Mouse (Mus musculus) stomach, embryonic 16.5 days (tissue): ENCODE data around the gene Fzr1. TPM values are rescaled to one million over a fixed set of nuclear protein-coding genes. Genes with fewer than 3 reads are reported as not detected.

Experiments
- ATAC-seq: fragments of 200-750 bp; cut with Nextera tagmentation; 2 replicates; pipeline ENCODE4 v1.8.0; 2017; ENCODE audit warnings: moderate number of reproducible peaks, moderate TSS enrichment; ENCODE audit not compliant: insufficient read depth, low FRiP score
- H3K27ac ChIP-seq: fragments of 300-500 bp; sonication (generic); 2 replicates; pipeline ENCODE4 v1.5.1; 2014; ENCODE audit warnings: low read length
- H3K27me3 ChIP-seq: fragments of 300-500 bp; sonication (generic); 2 replicates; pipeline ENCODE4 v1.6.1; 2014; ENCODE audit warnings: low read length, control low read depth, mixed read lengths; ENCODE audit not compliant: control insufficient read depth, insufficient read depth
- H3K36me3 ChIP-seq: fragments of 300-500 bp; sonication (generic); 2 replicates; pipeline ENCODE4 v1.6.1; 2014; ENCODE audit warnings: low read length; ENCODE audit not compliant: control insufficient read depth, insufficient read depth
- H3K4me1 ChIP-seq: fragments of 300-500 bp; sonication (generic); 2 replicates; pipeline ENCODE4 v1.6.1; 2014; ENCODE audit warnings: low read length, control low read depth, mixed read lengths; ENCODE audit not compliant: control insufficient read depth, insufficient read depth
- H3K4me2 ChIP-seq: fragments of 300-500 bp; sonication (generic); 2 replicates; pipeline ENCODE4 v1.6.1; 2014; ENCODE audit warnings: low read depth, low read length, mixed read lengths
- H3K4me3 ChIP-seq: fragments of 300-500 bp; sonication (generic); replicated peaks from 2 replicates; pipeline ENCODE4 v1.5.1; 2014; ENCODE audit warnings: mild to moderate bottlenecking, low read length
- H3K9ac ChIP-seq: fragments of 300-500 bp; sonication (generic); 2 replicates; pipeline ENCODE4 v1.6.1; 2014; ENCODE audit warnings: low read length
- H3K9me3 ChIP-seq: fragments of 300-500 bp; sonication (generic); replicated peaks from 2 replicates; pipeline ENCODE4 v1.6.1; 2016; ENCODE audit warnings: low read length, control low read depth; ENCODE audit not compliant: control insufficient read depth
- WGBS: fragments of 180-500 bp; shearing (Covaris S2); extraction: QIAGEN DNeasy Blood & Tissue Kit; methylation state at CpG from one replicate; pipeline ENCODE4 v1.1.7; 2014; 5-methylcytosine and 5-hydroxymethylcytosine counted together
- polyA plus RNA-seq: library from polyadenylated mRNA; unstranded; fragments of >200 nt; fragmentation: Nextera tagmentation; extraction: Ambion mirVana; gene quantifications from 2 replicates; pipeline ENCODE4 v1.2.1, GENCODE M21; 2015

Fzr1 gene
- polyA plus RNA-seq, 1 experiment from 2014 or later = 79.0 TPM

GRCm38 (mm10) chr10:81346453-81347067, 31.8 kb downstream of the Fzr1 start:
- no peak overlapping the region; the same call in 1 of the 2 replicates for H3K27ac ChIP-seq
- peak; percentile 20 for ATAC-seq
- 14% methylated on average over 54 of the region's 55 CpGs for WGBS
- H3K9me3 ChIP-seq = no peaks in the 10 kb centered on the region
- peak overlapping the region; percentile 38 for H3K4me3 ChIP-seq
- peaks cover 12% of the 10 kb centered on the region; the same call in 1 of the 2 replicates for H3K36me3 ChIP-seq
- H3K27me3 ChIP-seq = peaks cover 20% of the 10 kb centered on the region
- peaks cover 36% of the 10 kb centered on the region for H3K4me1 ChIP-seq
- H3K4me2 ChIP-seq = peak overlapping the region; percentile 62
- peak overlapping the region; percentile 32 for H3K9ac ChIP-seq

GRCm38 (mm10) chr10:81345162-81345534, 33.2 kb downstream of the Fzr1 start:
- H3K4me3 ChIP-seq = no peak overlapping the region
- WGBS = 88% methylated on average over 4 of the region's 4 CpGs
- no peak overlapping the region for H3K4me2 ChIP-seq
- peaks cover 37% of the 10 kb centered on the region for H3K4me1 ChIP-seq
- no peak overlapping the region for H3K9ac ChIP-seq
- no peak overlapping the region for H3K27ac ChIP-seq
- H3K27me3 ChIP-seq = peaks cover 20% of the 10 kb centered on the region
- H3K9me3 ChIP-seq = no peaks in the 10 kb centered on the region
- ATAC-seq = no peak
- H3K36me3 ChIP-seq = peaks cover 12% of the 10 kb centered on the region; the same call in 1 of the 2 replicates

- ATAC-seq = no peak
- H3K27me3 ChIP-seq = peaks cover 20% of the 10 kb centered on the region
- WGBS = 44% methylated on average over 8 of the region's 8 CpGs
These were observed 33.7 kb downstream of the Fzr1 start for GRCm38 (mm10) chr10:81344421-81345161.

GRCm38 (mm10) chr10:81342686-81343505, 35.4 kb downstream of the Fzr1 start, which contains the start of gene Gipc3:
TSS of gene Gipc3 (minus strand) at chr10:81343266.
- peak within 1 kb of the TSS; percentile 83 for H3K4me2 ChIP-seq
- H3K36me3 ChIP-seq = peaks cover 7% of the 10 kb centered on the region; the same call in 1 of the 2 replicates
- ATAC-seq = no peak
- H3K9me3 ChIP-seq = no peaks in the 10 kb centered on the region
- H3K27me3 ChIP-seq = peaks cover 20% of the 10 kb centered on the region
- peak within 1 kb of the TSS; percentile 51 for H3K4me3 ChIP-seq
- WGBS = 3% methylated on average over 65 of the region's 67 CpGs
- H3K4me1 ChIP-seq = peaks cover 24% of the 10 kb centered on the region
- no peak within 1 kb of the TSS for H3K27ac ChIP-seq
- H3K9ac ChIP-seq = peak within 1 kb of the TSS; percentile 78

More at GRCm38 (mm10) chr10:81344421-81345161, 33.7 kb downstream of the Fzr1 start:
- no peak overlapping the region for H3K4me2 ChIP-seq
- H3K4me3 ChIP-seq = no peak overlapping the region
- H3K4me1 ChIP-seq = peaks cover 35% of the 10 kb centered on the region
- no peaks in the 10 kb centered on the region for H3K9me3 ChIP-seq
- H3K27ac ChIP-seq = no peak overlapping the region
- H3K9ac ChIP-seq = no peak overlapping the region
- peaks cover 12% of the 10 kb centered on the region; the same call in 1 of the 2 replicates for H3K36me3 ChIP-seq

- peaks cover 16% of the 10 kb centered on the region for H3K4me1 ChIP-seq
- H3K9ac ChIP-seq = no peak overlapping the region
- no peak overlapping the region for H3K27ac ChIP-seq
- H3K9me3 ChIP-seq = no peaks in the 10 kb centered on the region
- WGBS = 36% methylated on average over 16 of the region's 16 CpGs
- no peak overlapping the region for H3K4me2 ChIP-seq
- H3K36me3 ChIP-seq = no peaks in the 10 kb centered on the region
- no peak for ATAC-seq
- H3K27me3 ChIP-seq = peaks cover 20% of the 10 kb centered on the region
- no peak overlapping the region for H3K4me3 ChIP-seq
These were observed 36.9 kb downstream of the Fzr1 start for GRCm38 (mm10) chr10:81341333-81341949.

- ATAC-seq = no peak
- no peak overlapping the region for H3K4me3 ChIP-seq
- no peak overlapping the region for H3K9ac ChIP-seq
- H3K36me3 ChIP-seq = no peaks in the 10 kb centered on the region
- no peak overlapping the region for H3K4me2 ChIP-seq
- H3K27ac ChIP-seq = no peak overlapping the region
- 46% methylated on average over 17 of the region's 17 CpGs for whole genome bisulfite sequencing
- no peaks in the 10 kb centered on the region for H3K9me3 ChIP-seq
- peaks cover 20% of the 10 kb centered on the region for H3K27me3 ChIP-seq
- peaks cover 19% of the 10 kb centered on the region; the same call in 1 of the 2 replicates for H3K4me1 ChIP-seq
These were observed 37.6 kb downstream of the Fzr1 start for GRCm38 (mm10) chr10:81340551-81341332.

- no peaks in the 10 kb centered on the region for H3K27me3 ChIP-seq
- no peaks in the 10 kb centered on the region for H3K36me3 ChIP-seq
- no peak for ATAC-seq
- no peak overlapping the region for H3K4me3 ChIP-seq
- peak overlapping the region; percentile 51; the same call in 1 of the 2 replicates for H3K9ac ChIP-seq
- peaks cover 31% of the 10 kb centered on the region for H3K4me1 ChIP-seq
- WGBS = 85% methylated on average over 4 of the region's 4 CpGs
- peak overlapping the region; percentile 94 for H3K27ac ChIP-seq
- H3K9me3 ChIP-seq = no peaks in the 10 kb centered on the region
- no peak overlapping the region for H3K4me2 ChIP-seq
These were observed 41.8 kb downstream of the Fzr1 start for GRCm38 (mm10) chr10:81336558-81336957.
